Mouse (Mus musculus) intestine, embryonic 14.5 days (tissue): ENCODE results near the gene Fam78a. TPM values are rescaled to one million over a fixed set of nuclear protein-coding genes. Genes with fewer than 3 reads are reported as not detected.

Experiments used
- ATAC-seq: fragments of 200-750 bp; cut with Nextera tagmentation; replicated peaks from 2 replicates; pipeline ENCODE4 v1.8.0; 2017; ENCODE audit warnings: low read depth, moderate number of reproducible peaks, moderate TSS enrichment, moderate library complexity; ENCODE audit not compliant: low FRiP score, low TSS enrichment
- DNase-seq: peaks from one replicate; pipeline ENCODE4 v3.0.0-alpha.2; 2018; ENCODE audit warnings: low spot score
- H3K27ac ChIP-seq: fragments of 300-500 bp; sonication (generic); 2 replicates; pipeline ENCODE4 v1.5.1; 2014; ENCODE audit warnings: low read depth, mild to moderate bottlenecking, control low read depth
- H3K27me3 ChIP-seq: fragments of 300-500 bp; sonication (generic); replicated peaks from 2 replicates; pipeline ENCODE4 v1.6.1; 2014; ENCODE audit warnings: low read length, control low read depth; ENCODE audit not compliant: control insufficient read depth, insufficient read depth
- H3K36me3 ChIP-seq: fragments of 300-500 bp; sonication (generic); 2 replicates; pipeline ENCODE4 v1.6.1; 2014; ENCODE audit warnings: low read length, control low read depth; ENCODE audit not compliant: control insufficient read depth, insufficient read depth
- H3K4me1 ChIP-seq: fragments of 300-500 bp; sonication (generic); replicated peaks from 2 replicates; pipeline ENCODE4 v1.6.1; 2014; ENCODE audit warnings: low read length, control low read depth, mixed read lengths; ENCODE audit not compliant: control insufficient read depth, insufficient read depth
- H3K4me2 ChIP-seq: fragments of 300-500 bp; sonication (generic); 2 replicates; pipeline ENCODE4 v1.6.1; 2014; ENCODE audit warnings: low read length
- H3K4me3 ChIP-seq: fragments of 300-500 bp; sonication (generic); 2 replicates; pipeline ENCODE4 v1.5.1; 2014; ENCODE audit warnings: low read depth, low read length, control low read depth, mixed read lengths
- H3K9ac ChIP-seq: fragments of 300-500 bp; sonication (generic); 2 replicates; pipeline ENCODE4 v1.6.1; 2014; ENCODE audit warnings: mild to moderate bottlenecking, low read length
- H3K9me3 ChIP-seq: fragments of 300-500 bp; sonication (generic); 2 replicates; pipeline ENCODE4 v1.6.1; 2016; ENCODE audit warnings: low read length, control low read depth; ENCODE audit not compliant: control insufficient read depth
- WGBS: fragments of 180-500 bp; shearing (Covaris S2); extraction: QIAGEN DNeasy Blood & Tissue Kit; methylation state at CpG from one replicate; pipeline ENCODE4 v1.1.7; 2014; 5-methylcytosine and 5-hydroxymethylcytosine counted together
- polyA plus RNA-seq: library from polyadenylated mRNA; unstranded; fragments of >200 nt; fragmentation: Nextera tagmentation; extraction: Ambion mirVana; gene quantifications from 2 replicates; pipeline ENCODE4 v1.2.1, GENCODE M21; 2014

Fam78a gene
- polyA plus RNA-seq, 1 experiment from 2014 or later: 1.7 TPM

DNA sequence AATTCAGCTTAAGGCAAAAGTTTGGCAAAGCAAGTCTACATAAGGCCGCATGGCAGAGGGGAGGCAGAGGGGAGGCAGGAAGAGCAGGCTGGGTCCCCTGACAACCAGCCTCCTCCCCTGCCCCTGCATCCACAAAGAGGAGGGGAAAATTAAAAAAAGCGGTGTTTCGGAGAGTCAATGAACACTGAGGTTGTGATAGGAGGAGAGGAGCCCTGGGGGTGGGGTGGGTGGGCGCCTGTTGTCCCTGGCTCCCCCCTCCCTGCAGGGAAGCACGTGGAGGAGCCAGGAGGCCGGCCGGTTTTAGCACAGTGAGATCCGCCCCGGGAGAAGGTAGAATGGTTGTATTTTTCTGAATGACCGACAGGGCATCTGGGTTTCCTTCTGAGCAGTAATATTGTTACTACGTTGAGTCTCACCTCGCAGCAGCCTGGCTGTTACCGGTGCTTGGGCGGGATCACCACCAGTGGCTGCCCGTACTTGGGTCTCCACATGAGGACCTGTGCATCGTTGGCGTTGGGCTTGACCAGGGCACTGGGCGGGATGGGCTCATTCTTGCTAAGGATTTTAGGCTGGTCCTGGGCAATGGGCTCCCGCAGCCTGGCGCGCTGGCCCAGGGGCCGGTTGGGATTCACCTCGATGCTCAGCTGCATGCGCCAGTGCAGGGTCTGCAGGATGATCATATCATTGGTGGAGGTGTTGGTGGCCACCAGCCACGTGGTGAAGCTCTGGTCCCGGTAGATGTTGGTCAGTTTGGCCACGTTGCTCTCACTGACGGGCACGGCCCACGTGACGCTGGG is 15.6 kb downstream of the Fam78a start:
- Histone ChIP-seq H3K9ac (no peak overlapping the region), H3K27me3 (no peaks in the 10 kb centered on the region), H3K9me3 (no peaks in the 10 kb centered on the region), H3K4me3 (no peak overlapping the region), H3K4me1 (no peaks in the 10 kb centered on the region), H3K36me3 (no peaks in the 10 kb centered on the region), H3K27ac (no peak overlapping the region), H3K4me2 (no peak overlapping the region)
- WGBS: 52% methylated on average over 29 of the region's 31 CpGs
- DNase-seq: no peak
- ATAC-seq: no peak

DNA sequence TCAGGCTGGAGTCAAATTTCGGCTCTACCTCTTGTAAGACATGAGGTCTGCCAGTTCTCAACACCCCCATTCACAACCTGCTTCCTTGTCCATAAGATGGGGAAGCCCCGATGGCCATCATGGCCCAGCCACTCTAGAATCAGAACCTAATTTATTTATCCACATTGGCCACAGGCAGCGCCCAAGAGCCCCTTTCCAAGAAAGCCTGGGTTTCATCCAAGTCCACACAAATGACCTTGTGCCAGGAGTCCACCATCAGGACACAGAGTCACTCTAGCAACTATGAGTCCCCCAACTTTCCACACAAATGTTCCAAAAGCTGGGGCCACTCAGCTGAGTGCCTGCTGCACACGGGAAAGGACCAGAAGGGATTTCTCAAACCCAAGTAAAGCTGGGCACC is 18.7 kb downstream of the Fam78a start:
- Histone ChIP-seq H3K4me3 (no peak overlapping the region), H3K27ac (no peak overlapping the region), H3K9me3 (no peaks in the 10 kb centered on the region), H3K9ac (no peak overlapping the region), H3K4me1 (no peaks in the 10 kb centered on the region), H3K27me3 (no peaks in the 10 kb centered on the region), H3K36me3 (no peaks in the 10 kb centered on the region), H3K4me2 (no peak overlapping the region)
- WGBS: 77% methylated on average over 4 of the region's 4 CpGs
- no peak for ATAC-seq
- DNase-seq: no peak

DNA sequence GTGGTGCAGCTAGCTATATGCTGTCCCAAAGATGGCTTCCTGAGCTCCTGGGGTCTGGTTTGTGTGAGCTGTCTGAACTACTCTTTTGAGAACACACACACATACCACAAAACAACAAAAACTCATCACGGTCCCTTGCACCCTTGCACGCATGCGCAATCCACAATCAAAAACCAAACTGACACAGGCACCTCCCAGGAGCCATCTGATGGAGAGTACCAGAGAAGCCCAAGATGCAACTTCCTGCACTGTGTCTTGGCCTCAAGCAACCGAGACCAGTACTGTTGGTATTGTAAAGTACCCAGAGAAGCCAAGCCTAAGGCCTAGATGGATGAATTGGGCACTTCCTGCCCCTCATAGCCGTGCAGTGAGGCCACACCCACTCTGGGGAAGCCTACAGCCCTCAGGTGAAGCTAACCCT is 19.3 kb downstream of the Fam78a start:
- 73% methylated on average over 5 of the region's 5 CpGs for WGBS
- Histone ChIP-seq H3K4me3 (no peak overlapping the region), H3K36me3 (no peaks in the 10 kb centered on the region), H3K9ac (no peak overlapping the region), H3K4me1 (no peaks in the 10 kb centered on the region), H3K4me2 (no peak overlapping the region), H3K27ac (no peak overlapping the region), H3K27me3 (no peaks in the 10 kb centered on the region), H3K9me3 (no peaks in the 10 kb centered on the region)
- ATAC-seq (no peak), DNase-seq (no peak)

DNA sequence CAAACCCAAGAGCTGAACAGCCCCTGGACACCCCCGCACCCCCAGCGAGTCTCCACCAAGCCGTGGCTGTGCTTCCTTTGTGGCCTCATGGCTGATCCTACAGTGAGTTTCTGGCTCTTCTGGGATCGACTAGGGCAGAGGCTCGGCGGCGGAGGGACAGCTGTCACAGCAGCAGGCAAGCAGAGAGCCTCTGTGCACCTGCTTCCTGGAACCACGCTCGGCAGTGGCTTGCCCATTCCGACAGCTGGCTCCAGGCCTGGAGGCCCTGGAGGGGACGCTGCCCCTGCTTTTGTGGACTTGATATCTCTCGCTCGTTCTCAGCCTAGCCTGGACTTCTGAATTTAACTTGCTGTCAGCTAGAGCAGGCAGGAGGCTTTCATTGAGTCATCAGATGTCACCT is 19.7 kb downstream of the Fam78a start:
- DNase-seq (no peak), ATAC-seq (no peak)
- Histone ChIP-seq H3K4me2 (no peak overlapping the region), H3K9ac (no peak overlapping the region), H3K4me3 (no peak overlapping the region), H3K36me3 (no peaks in the 10 kb centered on the region), H3K27me3 (no peaks in the 10 kb centered on the region), H3K4me1 (no peaks in the 10 kb centered on the region), H3K27ac (no peak overlapping the region), H3K9me3 (no peaks in the 10 kb centered on the region)
- 64% methylated on average over 13 of the region's 13 CpGs for WGBS

DNA sequence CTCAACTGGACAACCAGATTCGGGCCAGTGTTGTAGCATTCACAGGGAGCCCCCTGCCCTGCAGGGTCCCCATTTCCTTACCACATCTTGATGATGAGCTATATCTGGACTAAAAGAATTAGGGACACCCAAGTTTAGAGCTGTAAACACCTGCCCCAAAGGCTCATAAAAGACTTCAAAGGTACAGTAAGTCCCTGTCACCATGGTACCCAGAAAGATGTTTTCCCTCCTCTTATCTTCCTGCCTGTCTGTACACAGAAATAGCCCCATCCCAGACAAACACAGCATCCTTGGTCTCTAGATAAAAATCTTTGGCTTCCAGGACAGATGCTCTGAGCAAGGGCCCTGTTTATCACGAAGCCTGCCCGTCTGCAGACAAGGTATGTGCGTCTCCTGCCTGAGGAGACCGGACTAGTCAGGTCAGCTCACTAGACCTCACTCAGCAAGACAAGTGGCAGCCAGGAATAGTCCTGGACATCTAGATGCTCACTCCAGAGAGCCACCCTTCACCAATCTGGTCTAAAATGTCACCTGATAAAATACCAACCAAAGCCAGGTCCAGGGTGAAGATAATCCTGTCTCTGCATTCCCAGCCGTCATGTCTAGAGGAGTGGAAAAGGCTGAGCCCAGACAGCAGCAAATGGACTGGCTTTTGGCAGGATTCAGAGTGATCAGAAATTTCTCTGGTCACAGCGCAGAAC is 21.1 kb downstream of the Fam78a start:
- 69% methylated on average over 7 of the region's 7 CpGs for WGBS
- H3K9ac ChIP-seq: no peak overlapping the region

DNA sequence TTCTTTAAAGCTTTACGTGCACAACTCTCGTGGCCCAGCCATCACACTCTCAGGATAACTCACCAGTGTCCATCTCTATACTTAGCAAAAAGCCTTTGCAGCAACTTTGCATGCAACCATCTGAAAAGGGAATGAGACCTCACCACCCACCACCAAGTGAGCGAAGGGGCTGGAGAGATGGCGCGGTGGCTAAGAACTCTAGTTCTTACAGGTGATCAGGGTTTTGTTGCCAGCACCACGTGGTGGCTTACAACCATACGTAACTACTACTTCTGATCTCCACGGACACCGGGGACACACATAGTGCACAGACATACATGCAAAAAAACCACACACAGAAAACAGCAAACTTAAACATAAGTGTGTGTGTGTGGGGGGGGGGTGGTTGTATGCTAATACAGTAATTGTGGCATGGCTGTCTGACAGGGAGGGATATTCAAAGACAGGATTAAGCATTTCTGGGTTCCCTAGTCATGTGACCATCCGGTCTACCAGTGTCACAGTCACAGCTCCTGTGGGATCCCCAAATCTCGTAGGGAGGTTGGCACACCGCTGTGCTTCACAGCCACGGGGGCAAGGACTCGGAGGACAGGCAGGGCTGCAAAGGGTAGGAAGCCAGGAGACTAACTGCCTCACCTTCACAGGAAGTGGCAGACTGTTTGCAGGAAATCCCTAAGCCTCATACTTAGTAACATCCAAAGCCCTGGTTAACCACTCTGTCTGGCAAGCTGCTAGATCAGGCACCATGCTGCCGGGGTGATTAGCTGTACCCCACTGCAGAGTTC is 21.8 kb downstream of the Fam78a start:
- Histone ChIP-seq H3K9me3 (no peaks in the 10 kb centered on the region), H3K4me1 (no peaks in the 10 kb centered on the region), H3K4me2 (no peak overlapping the region), H3K27me3 (no peaks in the 10 kb centered on the region), H3K27ac (no peak overlapping the region), H3K36me3 (no peaks in the 10 kb centered on the region), H3K9ac (no peak overlapping the region), H3K4me3 (no peak overlapping the region)
- DNase-seq: no peak
- ATAC-seq: no peak
- 90% methylated on average over 15 of the region's 15 CpGs for WGBS

More for the DNA sequence above, 21.1 kb downstream of the Fam78a start:
- H3K4me3 ChIP-seq: no peak overlapping the region
- no peak overlapping the region for H3K4me2 ChIP-seq
- H3K27ac ChIP-seq: no peak overlapping the region
- no peaks in the 10 kb centered on the region for H3K36me3 ChIP-seq
- H3K4me1 ChIP-seq: no peaks in the 10 kb centered on the region
- DNase-seq: no peak
- no peak for ATAC-seq
- H3K27me3 ChIP-seq: no peaks in the 10 kb centered on the region
- no peaks in the 10 kb centered on the region for H3K9me3 ChIP-seq

DNA sequence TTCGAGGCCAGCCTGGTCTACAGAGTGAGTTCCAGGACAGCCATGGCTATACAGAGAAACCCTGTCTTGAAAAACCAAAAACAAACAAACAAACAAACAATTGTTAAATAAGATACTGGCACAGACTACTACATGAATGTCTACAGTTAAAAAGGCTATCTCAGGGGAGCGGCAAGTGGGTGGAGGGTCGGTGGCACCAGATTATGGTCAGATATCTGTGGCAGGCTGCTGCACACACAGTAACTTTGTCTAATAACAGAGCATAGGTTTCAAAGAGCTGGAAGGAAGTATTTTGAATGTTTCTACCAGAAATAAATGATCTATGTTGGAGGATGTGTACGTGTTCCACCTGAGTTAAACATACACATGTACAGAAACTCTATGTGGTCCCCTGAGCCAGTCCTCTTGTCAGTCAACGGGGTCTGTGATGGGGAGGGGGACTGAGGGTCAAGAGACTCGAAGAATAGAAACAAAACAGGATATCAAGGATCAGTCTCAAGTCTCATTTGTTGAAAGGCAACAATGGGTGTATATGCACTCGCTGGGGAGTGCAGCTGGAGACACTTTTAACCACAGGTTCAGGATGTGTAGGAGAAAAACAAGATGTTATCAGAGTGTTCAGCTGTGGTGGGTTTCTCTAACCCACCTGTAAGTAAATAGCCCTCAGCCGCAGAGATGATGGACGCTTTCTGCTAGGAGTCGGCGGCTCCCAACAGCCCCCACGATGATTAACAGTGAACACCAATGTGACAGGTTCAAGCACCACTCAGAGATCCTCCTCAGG is 22.7 kb downstream of the Fam78a start:
- no peak for ATAC-seq
- no peak overlapping the region for H3K4me3 ChIP-seq
- DNase-seq: no peak
- no peaks in the 10 kb centered on the region for H3K27me3 ChIP-seq
- no peak overlapping the region for H3K4me2 ChIP-seq
- no peaks in the 10 kb centered on the region for H3K36me3 ChIP-seq
- H3K9me3 ChIP-seq: no peaks in the 10 kb centered on the region
- WGBS: 69% methylated on average over 12 of the region's 12 CpGs
- H3K9ac ChIP-seq: no peak overlapping the region
- no peaks in the 10 kb centered on the region for H3K4me1 ChIP-seq
- H3K27ac ChIP-seq: no peak overlapping the region

DNA sequence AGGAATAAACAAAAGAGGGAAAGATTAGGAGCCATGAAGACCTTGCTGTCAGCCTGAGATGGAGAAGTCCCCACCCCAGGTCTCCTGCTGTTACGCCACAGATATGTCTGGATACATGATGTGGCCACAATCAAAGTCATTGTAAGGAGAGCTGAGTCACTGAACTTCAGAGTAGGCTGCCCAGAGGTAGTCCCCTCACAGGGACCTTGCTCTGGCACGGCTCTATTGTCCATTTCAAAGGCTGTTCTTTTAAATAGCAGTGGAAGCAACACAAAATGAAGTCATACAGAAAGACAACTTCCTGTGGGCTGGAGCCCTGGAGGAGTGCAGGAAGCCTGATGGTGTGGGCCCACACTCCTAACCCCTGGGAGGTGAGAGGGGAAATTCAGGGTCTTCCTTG is 23.5 kb downstream of the Fam78a start:
- WGBS: 64% methylated on average over 2 of the region's 2 CpGs
- no peaks in the 10 kb centered on the region for H3K9me3 ChIP-seq
- H3K36me3 ChIP-seq: no peaks in the 10 kb centered on the region
- H3K27me3 ChIP-seq: no peaks in the 10 kb centered on the region
- H3K27ac ChIP-seq: no peak overlapping the region
- no peak for DNase-seq
- no peaks in the 10 kb centered on the region for H3K4me1 ChIP-seq
- no peak overlapping the region for H3K4me3 ChIP-seq
- ATAC-seq: no peak
- no peak overlapping the region for H3K4me2 ChIP-seq
- no peak overlapping the region for H3K9ac ChIP-seq
